Mouse (Mus musculus): Measurements from ENCODE around the gene BC055324. TPM values are rescaled to one million over a fixed set of nuclear protein-coding genes. Genes with fewer than 3 reads are reported as not detected.
A peak's percentile ranks its signal among the peaks of the same experiment; 100 is the strongest.
"Not testable (repeated sequence)": the region's sequence is repeated elsewhere in the genome, so short reads cannot be mapped to it uniquely, and the experiment has no call there.

BC055324 gene
- 8.7 and 9.6 TPM in 2 replicates for polyA plus RNA-seq (2015; fragmentation: Nextera tagmentation; extraction: Ambion mirVana)

GRCm38 (mm10) chr1:163994721-163995608 is at the start of gene BC055324, which contains the start of gene Mettl18:
Gene BC055324 (minus strand): TSS chr1:163994796.
Gene Mettl18 (plus strand): TSS chr1:163994889.
- H3K4me3 ChIP-seq (replicated peaks): peak within 1 kb of the TSS; percentile 75
- ATAC-seq (ENCODE audit: insufficient read depth): peak; percentile 97
- no peaks in the 10 kb centered on the region for H3K9me3 ChIP-seq (replicated peaks)
- H3K27ac ChIP-seq (replicated peaks): peak within 1 kb of the TSS; percentile 75
- peak within 1 kb of the TSS; percentile 80 for H3K4me2 ChIP-seq
- 0 out of 2 replicates have a peak, but pooled peaks cover 7% of the 10 kb centered on the region for H3K36me3 ChIP-seq (replicated peaks)
- H3K4me1 ChIP-seq (replicated peaks): peaks cover 26% of the 10 kb centered on the region
- peak within 1 kb of the TSS; percentile 73 for H3K9ac ChIP-seq
- WGBS (ENCODE audit: insufficient replicate concordance): under 1% methylated on average over 43 of the region's 43 CpGs
- H3K27me3 ChIP-seq: no peaks in the 10 kb centered on the region

- H3K9ac ChIP-seq: no peak overlapping the region
- H3K27me3 ChIP-seq: no peaks in the 10 kb centered on the region
- no peak overlapping the region for H3K4me3 ChIP-seq (replicated peaks)
- no peaks in the 10 kb centered on the region for H3K36me3 ChIP-seq (replicated peaks)
- WGBS (ENCODE audit: insufficient replicate concordance): 48% methylated on average over 3 of the region's 3 CpGs
- ATAC-seq (ENCODE audit: insufficient read depth): 0 out of 2 replicates have a peak, but pooled peaks have one; percentile 28
- H3K4me2 ChIP-seq: no peak overlapping the region
- H3K9me3 ChIP-seq (replicated peaks): no peaks in the 10 kb centered on the region
- H3K27ac ChIP-seq (replicated peaks): no peak overlapping the region
- H3K4me1 ChIP-seq (replicated peaks): no peaks in the 10 kb centered on the region
Observed at GRCm38 (mm10) chr1:164043549-164043948, 49.0 kb upstream of the BC055324 start.

- no peak overlapping the region for H3K9ac ChIP-seq
- H3K9me3 ChIP-seq (replicated peaks): no peaks in the 10 kb centered on the region
- no peaks in the 10 kb centered on the region for H3K27me3 ChIP-seq
- WGBS (ENCODE audit: insufficient replicate concordance): 70% methylated on average over 10 of the region's 10 CpGs
- no peak overlapping the region for H3K27ac ChIP-seq (replicated peaks)
- no peak overlapping the region for H3K4me3 ChIP-seq (replicated peaks)
- H3K36me3 ChIP-seq (replicated peaks): no peaks in the 10 kb centered on the region
- H3K4me2 ChIP-seq: no peak overlapping the region
- no peak for ATAC-seq (ENCODE audit: insufficient read depth)
- no peaks in the 10 kb centered on the region for H3K4me1 ChIP-seq (replicated peaks)
Observed at GRCm38 (mm10) chr1:164040385-164041135, 46.0 kb upstream of the BC055324 start.

GRCm38 (mm10) chr1:164027416-164027815 is 32.8 kb upstream of the BC055324 start:
- no peak overlapping the region for H3K9ac ChIP-seq
- H3K27ac ChIP-seq (replicated peaks): no peak overlapping the region
- no peaks in the 10 kb centered on the region for H3K4me1 ChIP-seq (replicated peaks)
- H3K4me2 ChIP-seq: no peak overlapping the region
- no peaks in the 10 kb centered on the region for H3K9me3 ChIP-seq (replicated peaks)
- no peak for ATAC-seq (ENCODE audit: insufficient read depth)
- no peaks in the 10 kb centered on the region for H3K36me3 ChIP-seq (replicated peaks)
- 49% methylated on average over 5 of the region's 5 CpGs for WGBS (ENCODE audit: insufficient replicate concordance)
- H3K27me3 ChIP-seq: no peaks in the 10 kb centered on the region
- no peak overlapping the region for H3K4me3 ChIP-seq (replicated peaks)

GRCm38 (mm10) chr1:164025685-164026084 is 31.1 kb upstream of the BC055324 start:
- ATAC-seq (ENCODE audit: insufficient read depth): no peak
- H3K4me2 ChIP-seq: no peak overlapping the region

GRCm38 (mm10) chr1:164022106-164022505 is 27.5 kb upstream of the BC055324 start:
- not testable (repeated sequence) for H3K36me3 ChIP-seq (replicated peaks); H3K4me2 ChIP-seq; H3K27ac ChIP-seq (replicated peaks); H3K27me3 ChIP-seq; H3K4me3 ChIP-seq (replicated peaks); H3K4me1 ChIP-seq (replicated peaks); ATAC-seq (ENCODE audit: insufficient read depth); H3K9me3 ChIP-seq (replicated peaks); H3K9ac ChIP-seq
- 64% methylated on average over 5 of the region's 5 CpGs for WGBS (ENCODE audit: insufficient replicate concordance)

More at GRCm38 (mm10) chr1:164025685-164026084, 31.1 kb upstream of the BC055324 start:
- H3K27me3 ChIP-seq: no peaks in the 10 kb centered on the region
- H3K27ac ChIP-seq (replicated peaks): no peak overlapping the region
- no peaks in the 10 kb centered on the region for H3K36me3 ChIP-seq (replicated peaks)
- H3K9me3 ChIP-seq (replicated peaks): no peaks in the 10 kb centered on the region
- H3K4me3 ChIP-seq (replicated peaks): no peak overlapping the region
- WGBS (ENCODE audit: insufficient replicate concordance): 43% methylated on average over 4 of the region's 4 CpGs
- H3K4me1 ChIP-seq (replicated peaks): no peaks in the 10 kb centered on the region
- no peak overlapping the region for H3K9ac ChIP-seq

GRCm38 (mm10) chr1:164020746-164021145 is 26.1 kb upstream of the BC055324 start:
- H3K4me1 ChIP-seq (replicated peaks); H3K9ac ChIP-seq; H3K4me3 ChIP-seq (replicated peaks); H3K27me3 ChIP-seq; H3K36me3 ChIP-seq (replicated peaks); H3K27ac ChIP-seq (replicated peaks); H3K9me3 ChIP-seq (replicated peaks); ATAC-seq (ENCODE audit: insufficient read depth); H3K4me2 ChIP-seq: not testable (repeated sequence)
- WGBS (ENCODE audit: insufficient replicate concordance): 85% methylated on average over 3 of the region's 3 CpGs

- 36% methylated on average over 6 of the region's 6 CpGs for WGBS (ENCODE audit: insufficient replicate concordance)
Observed at GRCm38 (mm10) chr1:164019789-164020188, 25.2 kb upstream of the BC055324 start.

GRCm38 (mm10) chr1:164018221-164018896 is 23.8 kb upstream of the BC055324 start:
- no peak for ATAC-seq (ENCODE audit: insufficient read depth)
- Histone ChIP-seq H3K27me3 (no peaks in the 10 kb centered on the region), H3K4me1 (replicated peaks) (no peaks in the 10 kb centered on the region), H3K4me2 (no peak overlapping the region), H3K9ac (no peak overlapping the region), H3K4me3 (replicated peaks) (no peak overlapping the region), H3K27ac (replicated peaks) (no peak overlapping the region), H3K36me3 (replicated peaks) (no peaks in the 10 kb centered on the region), H3K9me3 (replicated peaks) (no peaks in the 10 kb centered on the region)
- 64% methylated on average over 16 of the region's 16 CpGs for WGBS (ENCODE audit: insufficient replicate concordance)

More at GRCm38 (mm10) chr1:164019789-164020188, 25.2 kb upstream of the BC055324 start:
- ATAC-seq (ENCODE audit: insufficient read depth): no peak
- Histone ChIP-seq H3K4me1 (replicated peaks) (no peaks in the 10 kb centered on the region), H3K9ac (no peak overlapping the region), H3K4me3 (replicated peaks) (no peak overlapping the region), H3K36me3 (replicated peaks) (no peaks in the 10 kb centered on the region), H3K4me2 (no peak overlapping the region), H3K27ac (replicated peaks) (no peak overlapping the region), H3K9me3 (replicated peaks) (no peaks in the 10 kb centered on the region), H3K27me3 (no peaks in the 10 kb centered on the region)

- no peak overlapping the region for H3K4me3 ChIP-seq (replicated peaks)
- no peak overlapping the region for H3K9ac ChIP-seq
- H3K27me3 ChIP-seq: no peaks in the 10 kb centered on the region
- no peak overlapping the region for H3K4me2 ChIP-seq
- no peaks in the 10 kb centered on the region for H3K36me3 ChIP-seq (replicated peaks)
- H3K27ac ChIP-seq (replicated peaks): no peak overlapping the region
- no peaks in the 10 kb centered on the region for H3K9me3 ChIP-seq (replicated peaks)
- no peaks in the 10 kb centered on the region for H3K4me1 ChIP-seq (replicated peaks)
- 5% methylated on average over 1 of the region's 1 CpGs for WGBS (ENCODE audit: insufficient replicate concordance)
- ATAC-seq (ENCODE audit: insufficient read depth): no peak
Observed at GRCm38 (mm10) chr1:164014616-164015015, 20.0 kb upstream of the BC055324 start.

All from liver, embryonic 15.5 days (tissue).